Mouse (Mus musculus): Measurements from ENCODE around the gene Tbr1. TPM values are rescaled to one million over a fixed set of nuclear protein-coding genes. Genes with fewer than 3 reads are reported as not detected.

Tbr1 gene
- polyA plus RNA-seq, 1 experiment: 0.22 TPM

DNA sequence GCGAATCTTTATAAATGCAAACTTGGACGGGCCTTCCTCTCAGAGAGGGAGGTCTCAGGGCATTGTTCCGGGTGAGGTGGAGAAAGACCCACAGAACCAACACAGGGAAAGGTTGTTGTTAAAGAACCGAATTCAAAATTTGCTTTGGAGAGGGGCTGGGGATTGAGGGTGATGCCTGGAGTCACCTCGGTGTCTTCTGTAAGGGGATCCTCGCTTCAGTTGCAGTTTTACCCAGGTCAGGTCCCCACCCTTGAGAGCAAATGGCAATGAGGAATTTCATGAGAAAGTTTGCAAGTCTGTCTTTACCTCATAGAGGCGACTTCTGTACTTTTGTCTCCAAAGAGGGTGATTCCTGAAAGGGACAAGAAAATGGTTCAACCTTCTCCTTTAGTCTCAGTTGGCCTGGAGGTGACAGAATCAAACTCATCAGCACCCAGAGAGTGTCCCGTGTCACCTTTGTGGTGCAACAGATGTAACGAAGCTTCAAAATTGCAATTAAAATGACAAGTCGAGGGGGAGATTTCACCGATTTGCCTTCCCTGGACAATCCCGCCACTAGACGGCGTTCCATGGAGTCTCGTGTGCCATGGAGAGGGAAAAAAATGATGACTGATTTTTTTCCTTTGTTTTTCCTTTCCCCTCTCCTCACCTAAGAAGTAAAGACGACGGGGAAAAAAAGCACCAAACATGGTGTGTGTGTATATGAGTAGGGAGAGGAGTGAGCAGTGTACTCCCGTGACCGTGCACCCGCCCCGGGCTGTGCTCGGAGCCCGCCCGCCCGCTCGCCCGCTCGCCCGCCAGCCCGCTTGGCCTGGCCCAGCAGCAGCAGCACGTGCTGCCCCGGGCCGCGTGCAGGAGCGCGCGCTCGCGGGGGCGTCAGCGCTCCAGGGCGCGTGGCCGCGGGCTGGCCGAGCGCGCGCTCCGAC lies 12.1 kb downstream of the Tbr1 start:
- no peak overlapping the region for H3K4me3 ChIP-seq (ENCODE audit: control insufficient read depth, insufficient read depth, low read length)
- H3K27ac ChIP-seq (ENCODE audit: control insufficient read depth, insufficient read depth, low read length): no peak overlapping the region
- H3K27me3 ChIP-seq (ENCODE audit: control insufficient read depth, insufficient read depth, low read length): peaks cover 34% of the 10 kb centered on the region
- TF ChIP-seq POLR2A (IDR thresholded peaks at IDR 0.05; ENCODE audit: control insufficient read depth, extremely low read depth, insufficient read depth, low read length, poor library complexity) (no peak), CTCF (IDR thresholded peaks at IDR 0.05; ENCODE audit: borderline replicate concordance, control insufficient read depth, extremely low read depth, insufficient read depth, low read length, poor library complexity) (no peak)
- no peaks in the 10 kb centered on the region for H3K36me3 ChIP-seq (ENCODE audit: control insufficient read depth, insufficient read depth, low read length)
- H3K4me1 ChIP-seq (replicated peaks; ENCODE audit: control insufficient read depth, insufficient read depth, low read length): peaks cover 11% of the 10 kb centered on the region
- DNase-seq: no peak
- 6% methylated on average over 38 of the region's 50 CpGs for WGBS

DNA sequence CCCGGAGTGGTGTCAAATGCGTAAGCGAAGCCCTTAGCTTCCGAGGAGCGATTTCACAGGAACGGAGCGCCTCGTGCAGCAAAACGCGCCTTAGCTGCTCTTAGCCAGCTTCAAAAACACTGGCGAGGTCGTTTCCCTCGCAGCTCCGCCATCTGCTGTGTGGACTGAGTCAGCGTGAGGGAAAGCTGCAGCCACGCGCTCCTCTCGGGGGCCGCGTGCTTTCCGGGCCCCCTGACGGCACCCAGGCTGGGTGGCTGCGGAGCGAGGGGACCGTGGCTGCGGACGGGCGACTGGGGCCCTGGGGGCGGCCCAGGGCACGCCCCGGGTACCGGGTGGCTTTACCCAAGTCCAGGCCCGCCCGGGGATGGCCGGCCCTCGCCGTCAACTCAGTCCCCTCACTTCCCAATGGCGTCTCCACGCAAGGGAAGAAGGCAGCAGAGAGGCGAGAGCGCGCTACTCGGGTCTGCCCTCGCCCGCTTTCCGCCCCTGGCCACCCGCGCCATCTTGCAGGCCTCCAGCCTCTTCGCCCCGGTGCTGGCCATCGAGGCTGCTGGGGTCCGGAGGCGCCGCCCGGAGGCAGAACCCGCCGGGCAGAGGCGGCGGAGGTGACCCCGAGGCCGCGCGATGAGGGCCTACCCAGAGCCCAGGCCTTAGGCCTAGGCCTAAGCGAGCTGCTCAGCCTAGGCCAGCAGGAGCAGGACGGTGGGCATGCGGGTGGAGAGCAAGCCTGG lies 13.0 kb downstream of the Tbr1 start:
- Histone ChIP-seq H3K4me1 (replicated peaks; ENCODE audit: control insufficient read depth, insufficient read depth, low read length) (peaks cover 11% of the 10 kb centered on the region), H3K27me3 (ENCODE audit: control insufficient read depth, insufficient read depth, low read length) (peaks cover 29% of the 10 kb centered on the region), H3K4me3 (ENCODE audit: control insufficient read depth, insufficient read depth, low read length) (no peak overlapping the region), H3K27ac (ENCODE audit: control insufficient read depth, insufficient read depth, low read length) (no peak overlapping the region), H3K36me3 (ENCODE audit: control insufficient read depth, insufficient read depth, low read length) (no peaks in the 10 kb centered on the region)
- no peak for DNase-seq
- WGBS: 46% methylated on average over 66 of the region's 66 CpGs
- TF ChIP-seq CTCF (IDR thresholded peaks at IDR 0.05; ENCODE audit: borderline replicate concordance, control insufficient read depth, extremely low read depth, insufficient read depth, low read length, poor library complexity): no peak
- no peak for TF ChIP-seq POLR2A (IDR thresholded peaks at IDR 0.05; ENCODE audit: control insufficient read depth, extremely low read depth, insufficient read depth, low read length, poor library complexity)

DNA sequence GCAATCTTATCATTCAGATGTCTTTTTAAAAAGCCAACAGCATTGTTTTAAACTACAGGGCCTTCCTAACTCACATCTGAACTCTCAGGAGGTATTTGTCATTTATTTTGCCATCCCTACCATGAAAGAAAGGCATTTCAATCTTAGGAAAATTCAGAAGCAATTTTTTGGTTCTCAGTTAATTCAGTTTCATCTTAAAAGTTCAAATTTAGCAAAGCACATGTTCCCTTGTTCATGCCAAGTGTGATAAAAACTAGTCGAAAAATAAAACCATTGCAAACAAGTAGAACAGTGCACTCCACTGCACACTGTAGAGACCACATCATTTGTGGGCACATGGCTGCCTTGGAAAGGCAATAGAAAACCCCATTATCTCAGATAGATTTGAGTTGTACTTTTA lies 15.5 kb downstream of the Tbr1 start:
- Histone ChIP-seq H3K27ac (ENCODE audit: control insufficient read depth, insufficient read depth, low read length) (no peak overlapping the region), H3K4me1 (replicated peaks; ENCODE audit: control insufficient read depth, insufficient read depth, low read length) (peaks cover 6% of the 10 kb centered on the region; the same call in 1 of the 2 replicates), H3K27me3 (ENCODE audit: control insufficient read depth, insufficient read depth, low read length) (peaks cover 18% of the 10 kb centered on the region), H3K4me3 (ENCODE audit: control insufficient read depth, insufficient read depth, low read length) (no peak overlapping the region), H3K36me3 (ENCODE audit: control insufficient read depth, insufficient read depth, low read length) (no peaks in the 10 kb centered on the region)
- 87% methylated on average over 1 of the region's 1 CpGs for WGBS
- TF ChIP-seq CTCF (IDR thresholded peaks at IDR 0.05; ENCODE audit: borderline replicate concordance, control insufficient read depth, extremely low read depth, insufficient read depth, low read length, poor library complexity) (no peak), POLR2A (IDR thresholded peaks at IDR 0.05; ENCODE audit: control insufficient read depth, extremely low read depth, insufficient read depth, low read length, poor library complexity) (no peak)
- no peak for DNase-seq

DNA sequence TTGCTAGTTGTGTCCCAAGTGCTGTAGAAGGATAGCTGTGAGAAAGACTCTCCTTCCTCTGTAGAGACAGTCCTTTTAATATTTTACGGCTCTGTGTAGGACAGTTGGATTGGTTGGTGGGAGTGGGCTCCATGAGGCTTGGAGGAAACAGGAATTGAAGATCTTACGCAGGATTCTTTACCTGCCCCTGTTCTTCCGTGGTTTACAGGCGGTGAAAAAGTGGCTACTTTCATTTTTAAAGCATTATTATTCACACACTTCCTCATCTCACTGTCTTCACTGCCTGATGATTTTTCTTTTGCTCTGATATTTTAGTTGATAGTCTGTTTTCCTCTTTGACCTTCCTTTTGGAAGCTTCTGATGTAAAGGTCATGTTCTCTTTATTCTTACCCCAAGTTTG lies 17.5 kb downstream of the Tbr1 start:
- DNase-seq: no peak
- 16% methylated on average over 4 of the region's 4 CpGs for WGBS
- peaks cover under 1% of the 10 kb centered on the region; the same call in 1 of the 2 replicates for H3K4me1 ChIP-seq (replicated peaks; ENCODE audit: control insufficient read depth, insufficient read depth, low read length)
- no peak for TF ChIP-seq POLR2A (IDR thresholded peaks at IDR 0.05; ENCODE audit: control insufficient read depth, extremely low read depth, insufficient read depth, low read length, poor library complexity)
- TF ChIP-seq CTCF (IDR thresholded peaks at IDR 0.05; ENCODE audit: borderline replicate concordance, control insufficient read depth, extremely low read depth, insufficient read depth, low read length, poor library complexity): no peak
- no peaks in the 10 kb centered on the region for H3K36me3 ChIP-seq (ENCODE audit: control insufficient read depth, insufficient read depth, low read length)
- H3K4me3 ChIP-seq (ENCODE audit: control insufficient read depth, insufficient read depth, low read length): no peak overlapping the region
- H3K27me3 ChIP-seq (ENCODE audit: control insufficient read depth, insufficient read depth, low read length): peaks cover 9% of the 10 kb centered on the region; the same call in 1 of the 2 replicates
- H3K27ac ChIP-seq (ENCODE audit: control insufficient read depth, insufficient read depth, low read length): no peak overlapping the region

DNA sequence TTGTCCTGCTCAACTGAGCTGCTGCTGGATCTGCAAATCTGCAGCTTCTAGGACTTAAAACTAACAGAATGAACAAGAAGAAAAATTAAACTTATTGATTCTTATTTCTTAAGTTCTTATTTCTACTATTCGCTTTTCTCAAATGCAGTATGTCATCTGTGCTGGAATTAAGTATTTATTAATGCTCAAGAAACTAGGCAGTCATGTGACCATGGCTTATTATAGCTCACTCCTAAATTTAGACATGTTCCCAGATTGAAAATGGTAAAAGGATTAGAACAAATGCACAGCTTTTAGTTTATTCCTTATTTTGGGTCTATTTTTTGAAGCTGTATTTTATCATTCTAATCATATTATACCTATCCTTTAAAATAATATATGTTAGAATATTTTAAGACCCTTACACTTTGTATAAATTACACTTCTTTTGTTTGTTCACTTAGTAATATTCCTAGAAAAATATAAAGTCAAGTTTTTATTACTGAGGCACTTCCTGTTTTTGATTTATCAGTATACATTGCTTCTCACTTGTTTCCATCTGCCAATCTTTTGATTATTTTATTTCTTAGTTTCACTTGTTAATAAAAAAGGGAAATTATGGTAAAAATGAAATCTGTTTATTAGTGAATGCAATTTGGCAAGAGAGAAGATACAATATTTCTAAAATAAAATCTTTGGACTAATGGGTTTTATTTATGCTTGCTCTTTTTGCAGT lies 20.9 kb downstream of the Tbr1 start:
- Histone ChIP-seq H3K36me3 (ENCODE audit: control insufficient read depth, insufficient read depth, low read length) (no peaks in the 10 kb centered on the region), H3K27ac (ENCODE audit: control insufficient read depth, insufficient read depth, low read length) (no peak overlapping the region), H3K4me3 (ENCODE audit: control insufficient read depth, insufficient read depth, low read length) (no peak overlapping the region), H3K27me3 (ENCODE audit: control insufficient read depth, insufficient read depth, low read length) (0 out of 2 replicates have a peak, but pooled peaks cover 2% of the 10 kb centered on the region), H3K4me1 (replicated peaks; ENCODE audit: control insufficient read depth, insufficient read depth, low read length) (no peaks in the 10 kb centered on the region)
- TF ChIP-seq CTCF (IDR thresholded peaks at IDR 0.05; ENCODE audit: borderline replicate concordance, control insufficient read depth, extremely low read depth, insufficient read depth, low read length, poor library complexity): no peak
- TF ChIP-seq POLR2A (IDR thresholded peaks at IDR 0.05; ENCODE audit: control insufficient read depth, extremely low read depth, insufficient read depth, low read length, poor library complexity): no peak
- no peak for DNase-seq
- WGBS: 96% methylated on average over 1 of the region's 1 CpGs

DNA sequence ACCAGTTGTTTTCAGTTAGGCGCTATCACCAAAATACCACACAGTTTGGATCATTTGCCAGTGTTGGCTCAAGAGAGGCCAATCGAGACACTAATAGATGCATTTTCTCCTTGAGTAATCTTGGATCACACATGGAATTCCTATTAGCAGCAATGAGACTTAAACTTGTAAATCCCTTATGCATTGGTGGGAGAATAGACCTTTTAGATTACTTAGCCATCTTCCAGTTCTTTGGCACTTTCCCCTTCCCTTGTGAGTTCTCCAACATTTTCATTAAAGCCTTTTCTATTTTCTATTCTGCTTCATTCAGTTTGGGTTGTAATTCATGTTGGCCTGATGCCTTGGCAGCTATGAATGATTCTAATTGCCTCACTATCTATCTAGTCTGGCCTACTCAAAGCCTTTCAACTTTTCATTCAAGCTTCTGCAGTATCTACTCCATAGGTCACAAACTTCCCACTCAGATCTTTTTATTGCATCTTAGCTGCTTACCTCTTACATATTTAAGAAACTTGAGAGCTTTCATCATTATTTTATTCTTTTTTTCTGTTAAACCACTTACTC lies 34.6 kb downstream of the Tbr1 start:
- no peaks in the 10 kb centered on the region for H3K4me1 ChIP-seq (replicated peaks; ENCODE audit: control insufficient read depth, insufficient read depth, low read length)
- WGBS: 90% methylated on average over 2 of the region's 2 CpGs
- TF ChIP-seq CTCF (IDR thresholded peaks at IDR 0.05; ENCODE audit: borderline replicate concordance, control insufficient read depth, extremely low read depth, insufficient read depth, low read length, poor library complexity) (no peak), POLR2A (IDR thresholded peaks at IDR 0.05; ENCODE audit: control insufficient read depth, extremely low read depth, insufficient read depth, low read length, poor library complexity) (no peak)
- no peak overlapping the region for H3K27ac ChIP-seq (ENCODE audit: control insufficient read depth, insufficient read depth, low read length)
- H3K36me3 ChIP-seq (ENCODE audit: control insufficient read depth, insufficient read depth, low read length): no peaks in the 10 kb centered on the region
- H3K27me3 ChIP-seq (ENCODE audit: control insufficient read depth, insufficient read depth, low read length): no peaks in the 10 kb centered on the region
- H3K4me3 ChIP-seq (ENCODE audit: control insufficient read depth, insufficient read depth, low read length): no peak overlapping the region
- DNase-seq: no peak

Other genes with a start within 250 kb of the Tbr1 start
- gene Tank, start 224.3 kb upstream of the Tbr1 start, polyA plus RNA-seq (2012; rRNA removed): 15.5 and 16.0 TPM in 2 replicates
- gene Psmd14, start 91.2 kb upstream of the Tbr1 start, polyA plus RNA-seq (2012; rRNA removed): 24.8 and 26.7 TPM in 2 replicates
- 0.13 and 0.23 TPM in 2 replicates for gene Slc4a10, start 243.5 kb downstream of the Tbr1 start, polyA plus RNA-seq (2012; rRNA removed)

All from thymus, adult 2 months (tissue).